Mouse (Mus musculus): ENCODE data around the gene Fat3.

The Fat3 gene

GRCm38 (mm10) chr9:16139300-16139699 lies 361.8 kb downstream of the Fat3 start:
- DNase-seq (ENCODE audit: low spot score), result no peak

GRCm38 (mm10) chr9:16133098-16133497 lies 368.0 kb downstream of the Fat3 start:
- DNase-seq (ENCODE audit: low spot score), result no peak

GRCm38 (mm10) chr9:16132594-16132993 lies 368.5 kb downstream of the Fat3 start:
- DNase-seq (ENCODE audit: low spot score), result no peak

- DNase-seq (ENCODE audit: low spot score), result no peak
Observed at GRCm38 (mm10) chr9:16121756-16122155, 379.3 kb downstream of the Fat3 start.

GRCm38 (mm10) chr9:16114821-16115485 lies 386.1 kb downstream of the Fat3 start:
- no peak for DNase-seq (ENCODE audit: low spot score)

- DNase-seq (ENCODE audit: low spot score), result no peak
Observed at GRCm38 (mm10) chr9:16113936-16114642, 387.0 kb downstream of the Fat3 start.

GRCm38 (mm10) chr9:16107900-16108299 lies 393.2 kb downstream of the Fat3 start:
- no peak for DNase-seq (ENCODE audit: low spot score)

- DNase-seq (ENCODE audit: low spot score), result no peak
Observed at GRCm38 (mm10) chr9:16107386-16107785, 393.7 kb downstream of the Fat3 start.

GRCm38 (mm10) chr9:16098553-16098952 lies 402.5 kb downstream of the Fat3 start:
- no peak for DNase-seq (ENCODE audit: low spot score)

GRCm38 (mm10) chr9:16093047-16093668 lies 407.9 kb downstream of the Fat3 start:
- DNase-seq (ENCODE audit: low spot score), result no peak

- DNase-seq (ENCODE audit: low spot score), result no peak
Observed at GRCm38 (mm10) chr9:16092051-16092967, 408.8 kb downstream of the Fat3 start.

- no peak for DNase-seq (ENCODE audit: low spot score)
Observed at GRCm38 (mm10) chr9:16079292-16079691, 421.8 kb downstream of the Fat3 start.

GRCm38 (mm10) chr9:16074664-16075063 lies 426.4 kb downstream of the Fat3 start:
- no peak for DNase-seq (ENCODE audit: low spot score)

- no peak for DNase-seq (ENCODE audit: low spot score)
Observed at GRCm38 (mm10) chr9:16074116-16074515, 427.0 kb downstream of the Fat3 start.

- DNase-seq (ENCODE audit: low spot score), result no peak
Observed at GRCm38 (mm10) chr9:16063447-16063846, 437.6 kb downstream of the Fat3 start.

GRCm38 (mm10) chr9:16062472-16062871 lies 438.6 kb downstream of the Fat3 start:
- DNase-seq (ENCODE audit: low spot score), result no peak

- DNase-seq (ENCODE audit: low spot score), result no peak
Observed at GRCm38 (mm10) chr9:16046686-16047085, 454.4 kb downstream of the Fat3 start.

GRCm38 (mm10) chr9:16037375-16037774 lies 463.7 kb downstream of the Fat3 start:
- DNase-seq (ENCODE audit: low spot score), result no peak

- no peak for DNase-seq (ENCODE audit: low spot score)
Observed at GRCm38 (mm10) chr9:16036346-16036745, 464.7 kb downstream of the Fat3 start.

GRCm38 (mm10) chr9:16029715-16030285 lies 471.3 kb downstream of the Fat3 start:
- no peak for DNase-seq (ENCODE audit: low spot score)

- no peak for DNase-seq (ENCODE audit: low spot score)
Observed at GRCm38 (mm10) chr9:16029066-16029465, 472.0 kb downstream of the Fat3 start.

- no peak for DNase-seq (ENCODE audit: low spot score)
Observed at GRCm38 (mm10) chr9:16028394-16028911, 472.6 kb downstream of the Fat3 start.

Data from c-Kit-positive CD71-positive TER-119-positive erythroid progenitor cells, embryonic 14.5 days (primary cell).